Mouse (Mus musculus): Measurements from ENCODE around the gene Fbp2.
"Not testable (repeated sequence)": the region's sequence is repeated elsewhere in the genome, so short reads cannot be mapped to it uniquely, and the experiment has no call there.

GRCm38 (mm10) chr13:62815705-62816104 is 42.5 kb downstream of the Fbp2 start:
- not testable (repeated sequence) for TF ChIP-seq CTCF (IDR thresholded peaks at IDR 0.05); POLR2A (IDR thresholded peaks at IDR 0.05; ENCODE audit: insufficient read depth, low read depth, low read length); EP300 (IDR thresholded peaks at IDR 0.05; ENCODE audit: insufficient read depth, low read depth, low read length)
